ENCODE assay signal across 29 mouse cellular contexts in the genomic region with DNA sequence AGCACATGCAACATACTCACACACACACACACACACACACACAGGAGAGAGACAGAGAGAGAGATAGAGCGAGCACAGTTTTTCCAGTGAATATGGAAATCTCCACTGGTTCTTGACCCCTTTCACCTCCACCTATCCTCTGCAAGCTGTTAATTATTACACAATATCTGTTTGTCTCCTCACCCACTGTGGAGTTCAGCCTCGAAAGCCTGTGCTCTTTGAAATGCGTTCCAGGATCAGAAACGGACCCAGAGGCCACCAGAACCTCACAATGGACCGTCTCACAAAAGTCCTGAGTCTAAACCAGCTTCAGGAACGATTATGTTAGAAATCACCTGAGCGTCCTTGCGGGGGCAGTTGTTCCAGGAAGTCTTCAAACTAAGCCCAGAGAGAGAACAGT. TPM values are rescaled to one million over a fixed set of nuclear protein-coding genes. Genes with fewer than 3 reads are reported as not detected.
DNase-seq lines count a peak whose midpoint lies in the region; ATAC-seq and TF ChIP-seq lines count a peak whose summit lies in the region.
"Had no signal": no experiment of that assay in that cellular context is flagged by ENCODE, and none has a peak within 500 bp of the region (broad histone marks: within the 10 kb centered on the region; RNA-seq: fewer than 3 reads in every experiment).

No protein-coding gene starts in this region.

- H3K4me2 ChIP-seq in kidney, embryonic 15.5 days: no peak overlapping the region
- H3K4me2 ChIP-seq in liver, embryonic 15.5 days: no peak overlapping the region
- H3K4me2 ChIP-seq: embryonic facial prominence, embryonic 13.5 days; forebrain, embryonic 15.5 days; heart, embryonic 13.5 days; hindbrain, embryonic 14.5 days; limb, embryonic 12.5 days had no signal

- TF ChIP-seq CTCF in liver, adult 2 months (IDR thresholded peaks at IDR 0.05; ENCODE audit: low read depth, low read length): no peak

- peaks cover 8% of the 10 kb centered on the region for H3K36me3 ChIP-seq in kidney, embryonic 15.5 days
- peaks cover 7% of the 10 kb centered on the region for H3K36me3 ChIP-seq in liver, adult 2 months (ENCODE audit: control insufficient read depth, insufficient read depth, low read length)
- peaks cover 4% of the 10 kb centered on the region; the same call in 1 of the 2 replicates for H3K36me3 ChIP-seq in liver, embryonic 15.5 days (replicated peaks)
- H3K36me3 ChIP-seq: embryonic facial prominence, embryonic 13.5 days; forebrain, embryonic 10.5 days; forebrain, embryonic 15.5 days; G1E; limb, embryonic 12.5 days had no signal

- H3K27ac ChIP-seq in kidney, embryonic 15.5 days: no peak overlapping the region
- peak overlapping the region; percentile 34 for H3K27ac ChIP-seq in liver, adult 2 months (replicated peaks; ENCODE audit: insufficient read depth, low read depth, low read length)
- peak overlapping the region; percentile 39 for H3K27ac ChIP-seq in liver, embryonic 15.5 days (replicated peaks)
- H3K27ac ChIP-seq: embryonic facial prominence, embryonic 13.5 days; forebrain, embryonic 10.5 days; forebrain, embryonic 15.5 days; gastrocnemius, adult 2 months; heart, embryonic 13.5 days; hindbrain, embryonic 14.5 days; limb, embryonic 12.5 days had no signal

- 78% methylated on average over 8 of the region's 8 CpGs for WGBS in kidney, embryonic 15.5 days
- WGBS in liver, adult 2 months: 27% methylated on average over 8 of the region's 8 CpGs
- WGBS in liver, embryonic 15.5 days (ENCODE audit: insufficient replicate concordance): 55% methylated on average over 8 of the region's 8 CpGs

- H3K4me1 ChIP-seq in kidney, embryonic 15.5 days: 0 out of 2 replicates have a peak, but pooled peaks cover 4% of the 10 kb centered on the region
- peaks cover 55% of the 10 kb centered on the region for H3K4me1 ChIP-seq in liver, adult 2 months (ENCODE audit: control insufficient read depth, insufficient read depth, low read length)
- peaks cover 14% of the 10 kb centered on the region for H3K4me1 ChIP-seq in liver, embryonic 15.5 days (replicated peaks)
- H3K4me1 ChIP-seq: embryonic facial prominence, embryonic 13.5 days; forebrain, embryonic 15.5 days; heart, embryonic 13.5 days; limb, embryonic 12.5 days had no signal

- H3K4me3 ChIP-seq in kidney, embryonic 15.5 days (replicated peaks): no peak overlapping the region
- no peak overlapping the region for H3K4me3 ChIP-seq in liver, adult 2 months (ENCODE audit: insufficient read depth, low read depth, low read length)
- no peak overlapping the region for H3K4me3 ChIP-seq in liver, embryonic 15.5 days (replicated peaks)
- H3K4me3 ChIP-seq: embryonic facial prominence, embryonic 13.5 days; forebrain, embryonic 10.5 days; forebrain, embryonic 15.5 days; gastrocnemius, adult 2 months; heart, embryonic 13.5 days; limb, embryonic 12.5 days had no signal

- no peak for ATAC-seq in kidney, embryonic 15.5 days (replicated peaks; ENCODE audit: low FRiP score)
- peak; percentile 43; the same call in 1 of the 2 replicates for ATAC-seq in liver, embryonic 15.5 days (ENCODE audit: insufficient read depth)
- no peak for ATAC-seq in cerebellum, adult (ENCODE audit: insufficient number of reproducible peaks, low FRiP score, low TSS enrichment)
- ATAC-seq: forebrain, embryonic 15.5 days; inflammation-experienced regulatory T-cells, adult 6 months had no signal

- TF ChIP-seq POLR2A in liver, adult 2 months (IDR thresholded peaks at IDR 0.05; ENCODE audit: extremely low read depth, insufficient read depth, low read length): no peak

- H3K27me3 ChIP-seq in kidney, embryonic 15.5 days: no peaks in the 10 kb centered on the region
- H3K27me3 ChIP-seq in liver, adult 2 months (ENCODE audit: control insufficient read depth, insufficient read depth, low read length): no peaks in the 10 kb centered on the region
- no peaks in the 10 kb centered on the region for H3K27me3 ChIP-seq in liver, embryonic 15.5 days
- H3K27me3 ChIP-seq: embryonic facial prominence, embryonic 13.5 days; forebrain, embryonic 15.5 days; heart, embryonic 13.5 days had no signal

- H3K9ac ChIP-seq in kidney, embryonic 15.5 days: no peak overlapping the region
- no peak overlapping the region for H3K9ac ChIP-seq in liver, adult 2 months (ENCODE audit: low read depth, low read length)
- H3K9ac ChIP-seq in liver, embryonic 15.5 days: no peak overlapping the region
- H3K9ac ChIP-seq: embryonic facial prominence, embryonic 13.5 days; forebrain, embryonic 15.5 days; heart, embryonic 13.5 days; hindbrain, embryonic 14.5 days; limb, embryonic 12.5 days had no signal

- H3K79me2 ChIP-seq in liver, adult 2 months (ENCODE audit: control insufficient read depth, insufficient read depth, low read length): peaks cover 7% of the 10 kb centered on the region; the same call in 1 of the 2 replicates

- H3K9me3 ChIP-seq in kidney, embryonic 15.5 days (replicated peaks): no peaks in the 10 kb centered on the region
- no peaks in the 10 kb centered on the region for H3K9me3 ChIP-seq in liver, embryonic 15.5 days (replicated peaks)
- H3K9me3 ChIP-seq: embryonic facial prominence, embryonic 13.5 days; forebrain, embryonic 10.5 days; forebrain, embryonic 15.5 days; G1E; heart, embryonic 13.5 days; limb, embryonic 12.5 days had no signal

- DNase-seq in kidney, adult 8-10 months: peak; percentile 35 to 71
- DNase-seq in liver, adult 2 months (ENCODE audit: extremely low read depth, low read depth, low spot score): peak; percentile 89
- DNase-seq in liver: no peak
- DNase-seq in embryo, embryonic 10.5 days (ENCODE audit: low spot score): no peak
- no peak for DNase-seq in gastrocnemius, postnatal 25 days
- DNase-seq: adrenal gland, adult 8-10 months; cerebellum, adult 11 months; cerebellum, adult 9-10 months; gastrocnemius, adult 2 months; heart, postnatal 10 days; layer of hippocampus, adult 9-11 months; lung, adult 2 months; lung, postnatal 10 days; midbrain, embryonic 14.5 days; thymus, postnatal 4 days had no signal

RNA-seq across cellular contexts. Expression of a gene that starts 7.7 kb away (rescaled TPM):
- 51.3 and 53.6 TPM in 2 replicates for polyA plus RNA-seq in kidney, embryonic 15.5 days (2015; fragmentation: Nextera tagmentation; extraction: Ambion mirVana)
- 64.9 and 96.5 TPM in 2 replicates for total RNA-seq in liver, adult 2 months (2014; rRNA removed)
- polyA plus RNA-seq in liver, adult 2 months (2012; rRNA removed): 172 and 299 TPM in 2 replicates
- 84.6 and 97.7 TPM in 2 replicates for polyA plus RNA-seq in liver, embryonic 15.5 days (2015; fragmentation: Nextera tagmentation; extraction: Ambion mirVana)
- 10 to 100 TPM; 11.2 to 16.5 TPM for total RNA-seq in gastrocnemius, postnatal 25 days (2021)
- polyA plus RNA-seq: G1E had no signal

RNA-seq across cellular contexts. Expression of a gene that starts 54.7 kb away (rescaled TPM):
- polyA plus RNA-seq in kidney, embryonic 15.5 days (2015; fragmentation: Nextera tagmentation; extraction: Ambion mirVana): 696 and 764 TPM in 2 replicates
- total RNA-seq in liver, adult 2 months (2014; rRNA removed): 1,543 and 1,850 TPM in 2 replicates
- 1,631 and 1,632 TPM in 2 replicates for polyA plus RNA-seq in liver, adult 2 months (2012; rRNA removed)
- 835 and 898 TPM in 2 replicates for polyA plus RNA-seq in liver, embryonic 15.5 days (2015; fragmentation: Nextera tagmentation; extraction: Ambion mirVana)
- total RNA-seq in gastrocnemius, postnatal 25 days (2021): 100 to 1,000 TPM; 177 to 210 TPM

RNA-seq across cellular contexts. Expression of a gene that starts 54.8 kb away (rescaled TPM):
- 19.7 and 22.1 TPM in 2 replicates for polyA plus RNA-seq in kidney, embryonic 15.5 days (2015; fragmentation: Nextera tagmentation; extraction: Ambion mirVana)
- total RNA-seq in liver, adult 2 months (2014; rRNA removed): 1.3 and 1.4 TPM in 2 replicates
- 0.61 and 0.65 TPM in 2 replicates for polyA plus RNA-seq in liver, adult 2 months (2012; rRNA removed)
- 4.9 and 5.8 TPM in 2 replicates for polyA plus RNA-seq in liver, embryonic 15.5 days (2015; fragmentation: Nextera tagmentation; extraction: Ambion mirVana)
- total RNA-seq in gastrocnemius, postnatal 25 days (2021): 1 to 10 TPM; 4.9 to 5.4 TPM

RNA-seq across cellular contexts. Expression of a gene that starts 59.5 kb away (rescaled TPM):
- 0.63 and 1.2 TPM in 2 replicates for polyA plus RNA-seq in kidney, embryonic 15.5 days (2015; fragmentation: Nextera tagmentation; extraction: Ambion mirVana)
- total RNA-seq in liver, adult 2 months (2014; rRNA removed): not detected in 2 replicates
- 0.04 TPM in 1 of 2 replicates, not detected in the other for polyA plus RNA-seq in liver, adult 2 months (2012; rRNA removed)
- polyA plus RNA-seq in liver, embryonic 15.5 days (2015; fragmentation: Nextera tagmentation; extraction: Ambion mirVana): not detected in 2 replicates
- 1 to 10 TPM; 3.0 to 3.8 TPM for total RNA-seq in gastrocnemius, postnatal 25 days (2021)
- total RNA-seq: G1E; heart, adult 8-10 months; hematopoietic stem cell, adult 5-6 weeks; monocyte, adult 5-6 weeks had no signal
- polyA plus RNA-seq: embryonic facial prominence, embryonic 13.5 days; G1E; inflammation-experienced regulatory T-cells, adult 6 months; limb, embryonic 12.5 days had no signal

Comparison
In these comparisons a context has a peak if more than half of its experiments do, and no peak if none do; other contexts are left out.
1. DNase-seq: peak in kidney, adult 8-10 months (2 of 2) and liver, adult 2 months (single experiment); none in liver (single experiment), embryo, embryonic 10.5 days (single experiment) and gastrocnemius, postnatal 25 days (single experiment).